Mouse (Mus musculus): ENCODE measurements around the gene Srp72. TPM values are rescaled to one million over a fixed set of nuclear protein-coding genes. Genes with fewer than 3 reads are reported as not detected.

Gene Srp72
- polyA plus RNA-seq, 1 experiment: 36.2 TPM

- TF ChIP-seq CTCF (IDR thresholded peaks at IDR 0.05; ENCODE audit: borderline replicate concordance, control insufficient read depth, extremely low read depth, insufficient read depth, low read length, poor library complexity): no peak
- TF ChIP-seq POLR2A (IDR thresholded peaks at IDR 0.05; ENCODE audit: control insufficient read depth, extremely low read depth, insufficient read depth, low read length, poor library complexity): no peak
- Histone ChIP-seq H3K36me3 (ENCODE audit: control insufficient read depth, insufficient read depth, low read length) (no peaks in the 10 kb centered on the region), H3K4me3 (ENCODE audit: control insufficient read depth, insufficient read depth, low read length) (no peak overlapping the region), H3K4me1 (replicated peaks; ENCODE audit: control insufficient read depth, insufficient read depth, low read length) (no peaks in the 10 kb centered on the region), H3K27me3 (ENCODE audit: control insufficient read depth, insufficient read depth, low read length) (no peaks in the 10 kb centered on the region), H3K27ac (ENCODE audit: control insufficient read depth, insufficient read depth, low read length) (no peak overlapping the region)
- WGBS: 93% methylated on average over 10 of the region's 10 CpGs
- DNase-seq: no peak
These were observed 64.0 kb downstream of the Srp72 start for GRCm38 (mm10) chr5:77038451-77038850.

DNA sequence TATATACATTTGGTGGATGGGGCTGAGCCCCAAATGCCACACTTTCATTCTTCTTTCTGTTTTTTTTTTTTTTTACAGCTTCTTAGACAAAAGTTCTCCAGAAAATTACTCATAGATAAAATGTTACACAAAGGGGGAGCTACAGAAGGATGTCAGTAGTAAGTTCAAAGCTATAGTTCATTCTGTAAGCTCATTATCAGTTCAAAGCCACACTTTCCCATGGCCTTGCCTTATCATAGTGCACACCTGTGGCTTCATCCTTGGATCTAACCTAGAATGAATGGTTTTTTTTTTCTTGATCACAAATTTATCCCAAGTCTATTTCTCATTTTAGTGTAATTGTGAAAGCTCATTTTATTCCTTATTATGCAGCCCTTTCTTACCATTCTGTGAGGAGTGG is 64.9 kb downstream of the Srp72 start:
- DNase-seq: no peak
- Histone ChIP-seq H3K27ac (ENCODE audit: control insufficient read depth, insufficient read depth, low read length) (no peak overlapping the region), H3K27me3 (ENCODE audit: control insufficient read depth, insufficient read depth, low read length) (no peaks in the 10 kb centered on the region), H3K36me3 (ENCODE audit: control insufficient read depth, insufficient read depth, low read length) (no peaks in the 10 kb centered on the region), H3K4me1 (replicated peaks; ENCODE audit: control insufficient read depth, insufficient read depth, low read length) (no peaks in the 10 kb centered on the region), H3K4me3 (ENCODE audit: control insufficient read depth, insufficient read depth, low read length) (no peak overlapping the region)
- no peak for TF ChIP-seq CTCF (IDR thresholded peaks at IDR 0.05; ENCODE audit: borderline replicate concordance, control insufficient read depth, extremely low read depth, insufficient read depth, low read length, poor library complexity)
- TF ChIP-seq POLR2A (IDR thresholded peaks at IDR 0.05; ENCODE audit: control insufficient read depth, extremely low read depth, insufficient read depth, low read length, poor library complexity): no peak

GRCm38 (mm10) chr5:77044362-77044761 is 69.9 kb downstream of the Srp72 start:
- no peaks in the 10 kb centered on the region for H3K4me1 ChIP-seq (replicated peaks; ENCODE audit: control insufficient read depth, insufficient read depth, low read length)
- no peaks in the 10 kb centered on the region for H3K27me3 ChIP-seq (ENCODE audit: control insufficient read depth, insufficient read depth, low read length)
- no peaks in the 10 kb centered on the region for H3K36me3 ChIP-seq (ENCODE audit: control insufficient read depth, insufficient read depth, low read length)
- DNase-seq: no peak
- H3K4me3 ChIP-seq (ENCODE audit: control insufficient read depth, insufficient read depth, low read length): no peak overlapping the region
- no peak for TF ChIP-seq CTCF (IDR thresholded peaks at IDR 0.05; ENCODE audit: borderline replicate concordance, control insufficient read depth, extremely low read depth, insufficient read depth, low read length, poor library complexity)
- no peak for TF ChIP-seq POLR2A (IDR thresholded peaks at IDR 0.05; ENCODE audit: control insufficient read depth, extremely low read depth, insufficient read depth, low read length, poor library complexity)
- no peak overlapping the region for H3K27ac ChIP-seq (ENCODE audit: control insufficient read depth, insufficient read depth, low read length)
- WGBS: 20% methylated on average over 5 of the region's 5 CpGs

Other genes starting within 250 kb of the Srp72 start
- gene Aasdh, start 69.2 kb upstream of the Srp72 start, polyA plus RNA-seq (2012; rRNA removed): 10.7 and 12.1 TPM in 2 replicates
- 70.4 and 75.9 TPM in 2 replicates for gene Paics, start 23.4 kb upstream of the Srp72 start, polyA plus RNA-seq (2012; rRNA removed)
- gene Ppat, start 23.1 kb upstream of the Srp72 start, polyA plus RNA-seq (2012; rRNA removed): 11.1 and 13.3 TPM in 2 replicates
- gene Arl9, start 29.4 kb downstream of the Srp72 start, polyA plus RNA-seq (2012; rRNA removed): not detected in 2 replicates
- gene Thegl, start 41.3 kb downstream of the Srp72 start, polyA plus RNA-seq (2012; rRNA removed): not detected in 2 replicates
- 8.1 and 26.1 TPM in 2 replicates for gene Hopx, start 140.4 kb downstream of the Srp72 start, polyA plus RNA-seq (2012; rRNA removed)
- gene Spink2, start 236.8 kb downstream of the Srp72 start, polyA plus RNA-seq (2012; rRNA removed): 0.33 and 1.3 TPM in 2 replicates